9 mouse cellular contexts compared by ENCODE assay signal in the genomic region with DNA sequence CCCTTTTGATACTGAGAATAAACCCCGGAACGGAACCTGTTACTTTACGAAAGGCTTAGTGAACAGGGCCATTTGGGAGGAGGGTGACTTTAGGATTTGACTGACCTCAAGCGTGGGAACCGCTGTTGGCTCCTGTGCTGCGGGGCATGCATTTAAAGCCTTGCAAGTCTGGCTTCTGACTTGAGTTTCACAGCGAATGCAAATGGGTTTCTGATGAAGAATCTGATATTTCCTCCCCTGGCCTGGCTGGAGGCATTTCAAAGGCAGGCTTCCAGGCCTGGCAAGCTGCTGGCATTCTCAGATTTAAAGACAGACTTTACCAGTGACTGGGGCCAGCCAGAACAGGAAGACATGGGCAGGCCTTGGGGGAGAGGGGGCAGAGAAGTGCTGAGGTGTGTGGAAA.
DNase-seq lines count a peak whose midpoint lies in the region; ATAC-seq and TF ChIP-seq lines count a peak whose summit lies in the region.
"Had no signal": no experiment of that assay in that cellular context is flagged by ENCODE, and none has a peak within 500 bp of the region (broad histone marks: within the 10 kb centered on the region; RNA-seq: fewer than 3 reads in every experiment).

No protein-coding gene starts in this region.

- 0 out of 2 replicates have a peak, but pooled peaks cover 2% of the 10 kb centered on the region for H3K27me3 ChIP-seq in heart, embryonic 13.5 days (replicated peaks)
- H3K27me3 ChIP-seq in midbrain, embryonic 14.5 days (ENCODE audit: control insufficient read depth, insufficient read depth, low read length): no peaks in the 10 kb centered on the region; the same call in 1 of the 2 replicates
- H3K27me3 ChIP-seq in stomach, postnatal 0 days (ENCODE audit: control insufficient read depth, insufficient read depth, low read length): no peaks in the 10 kb centered on the region

- H3K4me3 ChIP-seq in heart, embryonic 13.5 days: no peak overlapping the region
- no peak overlapping the region for H3K4me3 ChIP-seq in midbrain, embryonic 14.5 days (replicated peaks; ENCODE audit: low read depth, low read length)
- H3K4me3 ChIP-seq in stomach, postnatal 0 days (ENCODE audit: low read depth, low read length): no peak overlapping the region

- intact Hi-C loops in heart, postnatal 36 days (cut with DNase I): no loop called here
- intact Hi-C loops in gastrocnemius, postnatal 14 days (cut with DNase I; ENCODE audit: low total_unique reads): no loop called here

- H3K27ac ChIP-seq in heart, embryonic 13.5 days (replicated peaks): peak overlapping the region; percentile 48; the same call in 1 of the 2 replicates
- 0 out of 2 replicates have a peak overlapping the region, but pooled peaks have one; percentile 28 for H3K27ac ChIP-seq in midbrain, embryonic 14.5 days (replicated peaks; ENCODE audit: low read depth, low read length)
- H3K27ac ChIP-seq in stomach, postnatal 0 days (replicated peaks): no peak overlapping the region

- no peak for TF ChIP-seq EP300 in stomach, postnatal 0 days (optimal IDR thresholded peaks at IDR 0.05)

- no peaks in the 10 kb centered on the region for H3K9me3 ChIP-seq in heart, embryonic 13.5 days
- no peaks in the 10 kb centered on the region for H3K9me3 ChIP-seq in midbrain, embryonic 14.5 days (ENCODE audit: control insufficient read depth, low read length)
- no peaks in the 10 kb centered on the region for H3K9me3 ChIP-seq in stomach, postnatal 0 days (ENCODE audit: control insufficient read depth, low read length)

- peak overlapping the region; percentile 46 for H3K4me2 ChIP-seq in heart, embryonic 13.5 days
- H3K4me2 ChIP-seq in midbrain, embryonic 14.5 days (ENCODE audit: low read length): no peak overlapping the region; the same call in 1 of the 2 replicates
- no peak overlapping the region for H3K4me2 ChIP-seq in stomach, postnatal 0 days (replicated peaks; ENCODE audit: low read depth)

- no peak overlapping the region for H3K9ac ChIP-seq in heart, embryonic 13.5 days
- H3K9ac ChIP-seq in midbrain, embryonic 14.5 days (replicated peaks; ENCODE audit: low read length): no peak overlapping the region
- no peak overlapping the region for H3K9ac ChIP-seq in stomach, postnatal 0 days (ENCODE audit: low read length)

- DNase-seq in heart, postnatal 36 days: no peak
- peak; percentile 26 for DNase-seq in retina, embryonic 14.5 days (ENCODE audit: low spot score)
- DNase-seq in retina, postnatal 1 day: no peak
- DNase-seq in gastrocnemius, postnatal 14 days: peak; percentile 46
- peak; percentile 57 for DNase-seq in midbrain, embryonic 14.5 days
- DNase-seq in adipocyte (ENCODE audit: low spot score): no peak
- no peak for DNase-seq in stomach, postnatal 0 days (ENCODE audit: low spot score)

- H3K4me1 ChIP-seq in heart, embryonic 13.5 days: peaks cover 23% of the 10 kb centered on the region
- H3K4me1 ChIP-seq in midbrain, embryonic 14.5 days (ENCODE audit: control insufficient read depth, insufficient read depth, low read length): peaks cover 19% of the 10 kb centered on the region
- H3K4me1 ChIP-seq in stomach, postnatal 0 days (replicated peaks; ENCODE audit: control insufficient read depth, insufficient read depth): no peaks in the 10 kb centered on the region

- TF ChIP-seq CTCF in stomach, postnatal 0 days (IDR thresholded peaks at IDR 0.05; ENCODE audit: low read depth): no peak

- WGBS in heart, embryonic 13.5 days: 28% methylated on average over 7 of the region's 7 CpGs
- WGBS in midbrain, embryonic 14.5 days: 8% methylated on average over 7 of the region's 7 CpGs
- WGBS in stomach, postnatal 0 days: 70% methylated on average over 7 of the region's 7 CpGs

- H3K36me3 ChIP-seq in heart, embryonic 13.5 days: no peaks in the 10 kb centered on the region
- no peaks in the 10 kb centered on the region for H3K36me3 ChIP-seq in midbrain, embryonic 14.5 days (ENCODE audit: control insufficient read depth, insufficient read depth, low read length)
- H3K36me3 ChIP-seq in stomach, postnatal 0 days (ENCODE audit: control insufficient read depth, insufficient read depth, low read length): no peaks in the 10 kb centered on the region

- ATAC-seq in heart, embryonic 13.5 days (ENCODE audit: extremely low read depth, insufficient number of reproducible peaks, low FRiP score, low TSS enrichment): no peak
- ATAC-seq in midbrain, embryonic 14.5 days (ENCODE audit: low FRiP score, low TSS enrichment): no peak
- ATAC-seq in stomach, postnatal 0 days (ENCODE audit: low FRiP score, low TSS enrichment): no peak
- ATAC-seq: inflammation-experienced regulatory T-cells, adult 6 months had no signal

Comparison
In these comparisons a context has a peak if more than half of its experiments do, and no peak if none do; other contexts are left out.
1. DNase-seq: peak in retina, embryonic 14.5 days (single experiment), gastrocnemius, postnatal 14 days (single experiment) and midbrain, embryonic 14.5 days (single experiment); none in heart, postnatal 36 days (0 of 2), retina, postnatal 1 day (single experiment), adipocyte (single experiment) and stomach, postnatal 0 days (single experiment).